Mouse (Mus musculus) heart, postnatal 0 days (tissue): ENCODE measurements around the gene Cfap77.

Experiments used
- CTCF ChIP-seq: IDR thresholded peaks from 2 replicates; pipeline ENCODE4 v1.5.1; 2016; ENCODE audit warnings: antibody characterized with exemption, control low read depth, low read depth
- EP300 ChIP-seq: IDR thresholded peaks from 2 replicates; pipeline ENCODE4 v1.6.1; 2016; ENCODE audit warnings: antibody characterized with exemption, low read depth

- TF ChIP-seq CTCF (no peak), EP300 (no peak)
Measured at GRCm38 (mm10) chr2:29012523-29012922, 42.3 kb downstream of the Cfap77 start.
